Mouse (Mus musculus): ENCODE measurements around the gene As3mt.

As3mt gene

GRCm38 (mm10) chr19:46699011-46699481 is 8.2 kb upstream of the As3mt start:
- no peak for DNase-seq (ENCODE audit: low read depth)

GRCm38 (mm10) chr19:46701156-46701555 is 6.1 kb upstream of the As3mt start:
- no peak for DNase-seq (ENCODE audit: low read depth)

GRCm38 (mm10) chr19:46705779-46706495 is 1.3 kb upstream of the As3mt start:
- DNase-seq (ENCODE audit: low read depth): peak; percentile 46

- peak; percentile 7 for DNase-seq (ENCODE audit: low read depth)
Observed at GRCm38 (mm10) chr19:46706540-46707295, 540 bp upstream of the As3mt start.

GRCm38 (mm10) chr19:46710614-46711013 is 3.4 kb downstream of the As3mt start:
- no peak for DNase-seq (ENCODE audit: low read depth)

- no peak for DNase-seq (ENCODE audit: low read depth)
Observed at GRCm38 (mm10) chr19:46714234-46714633, 7.0 kb downstream of the As3mt start.

GRCm38 (mm10) chr19:46715016-46715415 is 7.8 kb downstream of the As3mt start:
- no peak for DNase-seq (ENCODE audit: low read depth)

GRCm38 (mm10) chr19:46718150-46718549 is 10.9 kb downstream of the As3mt start:
- peak; percentile 22 for DNase-seq (ENCODE audit: low read depth)

- DNase-seq (ENCODE audit: low read depth): no peak
Observed at GRCm38 (mm10) chr19:46724411-46724810, 17.2 kb downstream of the As3mt start.

- DNase-seq (ENCODE audit: low read depth): no peak
Observed at GRCm38 (mm10) chr19:46726142-46726541, 18.9 kb downstream of the As3mt start.

- no peak for DNase-seq (ENCODE audit: low read depth)
Observed at GRCm38 (mm10) chr19:46727140-46727736, 20.0 kb downstream of the As3mt start.

- DNase-seq (ENCODE audit: low read depth): no peak
Observed at GRCm38 (mm10) chr19:46727945-46728540, 20.8 kb downstream of the As3mt start.

GRCm38 (mm10) chr19:46728909-46729308 is 21.7 kb downstream of the As3mt start:
- no peak for DNase-seq (ENCODE audit: low read depth)

- no peak for DNase-seq (ENCODE audit: low read depth)
Observed at GRCm38 (mm10) chr19:46731351-46731750, 24.1 kb downstream of the As3mt start.

- peak; percentile 21 for DNase-seq (ENCODE audit: low read depth)
Observed at GRCm38 (mm10) chr19:46732673-46733072, 25.4 kb downstream of the As3mt start.

- no peak for DNase-seq (ENCODE audit: low read depth)
Observed at GRCm38 (mm10) chr19:46733626-46734025, 26.4 kb downstream of the As3mt start.

- DNase-seq (ENCODE audit: low read depth): no peak
Observed at GRCm38 (mm10) chr19:46735241-46735640, 28.0 kb downstream of the As3mt start.

- DNase-seq (ENCODE audit: low read depth): no peak
Observed at GRCm38 (mm10) chr19:46737106-46737505, 29.8 kb downstream of the As3mt start.

- DNase-seq (ENCODE audit: low read depth): peak; percentile 88
Observed at GRCm38 (mm10) chr19:46740341-46741008, 33.2 kb downstream of the As3mt start.

GRCm38 (mm10) chr19:46741574-46741973 is 34.3 kb downstream of the As3mt start:
- DNase-seq (ENCODE audit: low read depth): peak; percentile 30

GRCm38 (mm10) chr19:46744681-46745080 is 37.4 kb downstream of the As3mt start:
- DNase-seq (ENCODE audit: low read depth): no peak

GRCm38 (mm10) chr19:46747799-46748198 is 40.5 kb downstream of the As3mt start:
- no peak for DNase-seq (ENCODE audit: low read depth)
